Mouse (Mus musculus) MEL-GATA-1-ER (cell line): ENCODE results near the gene Casz1.

Source experiments
- DNase-seq: peaks from one replicate; pipeline ENCODE4 v3.0.0-alpha.2; 2012; ENCODE audit warnings: low read depth; ENCODE audit errors: extremely low read depth

Casz1 gene

GRCm38 (mm10) chr4:148842302-148842701, 38.1 kb downstream of the Casz1 start:
- DNase-seq, result no peak

GRCm38 (mm10) chr4:148844921-148845320, 40.7 kb downstream of the Casz1 start:
- DNase-seq, result no peak

DNA sequence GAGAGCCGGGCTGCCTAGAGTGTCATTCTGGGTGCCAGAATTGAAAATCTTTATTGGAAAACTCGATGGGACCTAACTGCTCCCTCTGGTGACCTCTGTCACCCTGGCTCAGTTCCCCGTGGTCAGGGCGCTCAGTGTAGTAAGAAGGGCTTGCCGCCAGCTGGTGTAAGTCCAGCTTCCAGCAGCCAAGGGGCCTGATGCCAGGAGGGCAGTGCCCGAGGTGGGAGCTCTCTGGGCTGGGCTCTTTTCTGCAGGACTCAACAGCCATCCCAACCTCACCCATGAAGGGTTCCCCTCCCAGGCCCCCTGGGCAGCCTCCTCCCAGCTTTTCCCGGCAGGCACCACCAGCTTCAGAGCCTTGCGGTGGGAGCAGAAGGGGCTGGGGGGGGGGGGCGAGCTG, 42.0 kb downstream of the Casz1 start:
- no peak for DNase-seq

- no peak for DNase-seq
These were observed 42.5 kb downstream of the Casz1 start for GRCm38 (mm10) chr4:148846724-148847123.

- DNase-seq, result no peak
These were observed 43.4 kb downstream of the Casz1 start for GRCm38 (mm10) chr4:148847636-148848035.

DNA sequence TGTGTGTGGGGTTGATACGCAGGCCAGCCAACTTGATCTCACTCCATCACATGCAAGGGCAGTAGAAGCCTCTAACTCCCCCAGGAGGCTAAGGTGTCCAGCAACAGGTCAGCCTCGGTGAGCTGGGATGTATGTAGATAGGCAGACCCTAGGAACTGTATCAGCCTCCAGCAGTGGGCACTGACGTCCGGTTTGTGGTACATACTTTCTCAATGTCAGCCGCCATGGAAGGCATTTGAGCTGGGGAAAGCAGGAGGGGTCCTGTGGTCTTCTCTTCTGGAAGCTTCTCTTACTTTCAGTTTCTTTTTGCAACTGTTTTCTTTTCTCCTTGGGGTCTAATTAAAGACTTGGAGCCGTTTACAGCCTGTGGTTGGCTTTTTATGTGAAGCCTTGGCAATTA, 45.2 kb downstream of the Casz1 start:
- DNase-seq, result no peak

DNA sequence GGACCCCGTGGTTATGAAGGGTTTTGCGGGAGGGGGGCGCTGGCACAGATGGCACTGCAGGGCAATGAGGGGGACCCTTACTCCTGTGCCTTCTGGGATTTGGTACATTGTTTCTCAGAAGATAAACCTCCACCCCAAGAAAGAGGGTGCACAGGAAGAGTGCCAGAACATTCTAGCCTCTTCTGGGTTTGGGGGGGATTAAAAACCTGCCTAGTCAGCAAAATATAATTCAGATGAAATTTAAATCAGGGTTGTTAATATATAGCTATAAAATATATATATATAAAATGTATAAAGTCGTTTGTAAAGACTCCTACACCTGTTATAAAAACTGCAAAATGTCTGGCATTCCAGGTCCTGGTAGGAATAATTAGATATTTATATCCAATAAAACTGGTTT, 48.8 kb downstream of the Casz1 start:
- no peak for DNase-seq

DNA sequence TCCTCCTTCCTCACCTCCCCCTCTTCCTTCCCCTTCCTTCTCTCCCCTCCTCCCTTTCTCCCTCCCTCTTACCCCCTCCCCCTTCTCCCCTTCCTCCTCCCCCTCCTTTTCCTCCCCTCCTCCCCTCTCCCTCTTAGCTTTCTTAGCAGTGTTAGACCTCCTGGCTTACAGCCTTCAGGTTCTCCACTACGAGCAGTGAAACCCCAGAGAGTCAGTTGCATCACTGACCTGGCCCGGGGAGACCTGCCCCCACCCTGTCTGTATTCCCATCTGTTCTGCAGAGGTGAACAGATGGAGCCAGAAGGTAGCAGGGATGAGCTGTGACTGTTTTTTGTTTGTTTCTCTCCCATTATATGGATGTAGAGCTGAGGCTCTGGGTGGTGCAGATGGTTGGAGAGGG, 49.9 kb downstream of the Casz1 start:
- no peak for DNase-seq

GRCm38 (mm10) chr4:148855527-148855926, 51.3 kb downstream of the Casz1 start:
- DNase-seq, result no peak

- no peak for DNase-seq
These were observed 52.0 kb downstream of the Casz1 start for GRCm38 (mm10) chr4:148856216-148856615.

DNA sequence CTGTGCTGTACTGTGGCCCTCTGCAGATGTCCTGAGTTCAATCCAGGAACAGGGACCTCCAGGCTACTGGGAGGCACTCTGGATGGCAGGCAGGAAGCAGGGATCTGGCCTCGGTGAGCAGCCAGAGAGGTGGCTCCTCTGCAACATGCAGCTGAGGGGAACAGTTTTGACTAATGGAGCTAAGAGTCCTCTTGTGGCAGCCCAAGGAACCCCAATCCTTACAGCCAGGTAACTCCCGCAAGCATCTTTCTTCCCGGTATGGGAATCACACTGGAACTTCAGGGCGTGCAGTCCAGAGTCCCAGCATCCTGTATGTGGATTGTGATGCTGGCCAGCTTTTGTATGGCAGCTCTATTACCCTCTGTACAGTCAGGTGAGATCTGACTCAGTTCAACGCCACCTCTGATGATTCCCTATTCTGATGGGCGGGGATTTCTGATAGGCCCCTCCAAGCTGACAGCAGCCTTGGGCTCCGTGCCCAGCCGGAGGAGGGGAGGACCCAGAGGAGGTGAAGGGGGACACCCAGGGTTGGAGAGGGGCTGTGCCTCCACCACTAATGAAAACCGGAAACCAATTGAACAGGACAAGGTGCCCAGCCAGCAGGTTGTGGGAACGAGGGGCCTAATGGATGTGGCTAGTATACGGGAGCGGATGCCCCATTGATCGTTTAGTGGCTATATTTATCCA, 53.3 kb downstream of the Casz1 start:
- no peak for DNase-seq

DNA sequence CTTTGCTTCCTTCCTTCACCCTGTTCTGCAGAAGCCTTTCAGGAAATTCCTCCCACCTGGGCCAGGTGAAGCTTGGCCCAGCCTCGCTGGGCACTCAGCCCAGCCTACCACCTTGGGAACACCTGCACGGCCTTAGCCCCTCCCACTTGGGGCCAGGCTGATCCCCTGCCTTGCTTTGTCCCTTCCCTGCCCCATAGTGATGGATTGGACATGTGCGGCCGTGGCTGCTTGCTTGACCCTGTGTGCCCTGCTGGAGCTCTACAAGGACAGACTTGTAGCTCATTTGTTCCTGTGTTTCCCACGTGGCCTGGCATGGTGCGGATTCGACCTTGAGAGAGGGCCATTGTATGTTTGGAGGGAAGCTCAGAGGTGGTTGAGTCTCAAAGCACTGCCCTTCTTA, 54.0 kb downstream of the Casz1 start:
- no peak for DNase-seq

DNA sequence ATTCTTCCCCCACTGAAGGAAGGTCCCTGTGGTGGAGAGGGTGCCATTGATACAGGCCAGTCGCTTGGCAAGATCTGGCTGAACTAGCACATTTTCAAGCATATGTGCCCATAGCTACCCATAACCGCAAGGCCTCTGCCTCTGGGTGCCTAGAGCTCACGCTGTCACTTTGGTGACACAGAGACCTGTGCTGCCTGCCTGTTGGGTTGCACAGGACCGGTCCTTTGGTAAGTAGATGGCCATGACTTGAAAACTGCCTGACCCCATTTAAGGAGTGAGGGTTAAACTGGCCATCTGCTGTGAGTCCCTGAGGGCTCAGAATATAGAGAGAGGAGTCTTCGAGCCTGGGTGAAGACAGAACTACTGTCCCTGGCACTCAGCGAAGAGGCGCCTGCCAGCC, 55.2 kb downstream of the Casz1 start:
- no peak for DNase-seq

DNA sequence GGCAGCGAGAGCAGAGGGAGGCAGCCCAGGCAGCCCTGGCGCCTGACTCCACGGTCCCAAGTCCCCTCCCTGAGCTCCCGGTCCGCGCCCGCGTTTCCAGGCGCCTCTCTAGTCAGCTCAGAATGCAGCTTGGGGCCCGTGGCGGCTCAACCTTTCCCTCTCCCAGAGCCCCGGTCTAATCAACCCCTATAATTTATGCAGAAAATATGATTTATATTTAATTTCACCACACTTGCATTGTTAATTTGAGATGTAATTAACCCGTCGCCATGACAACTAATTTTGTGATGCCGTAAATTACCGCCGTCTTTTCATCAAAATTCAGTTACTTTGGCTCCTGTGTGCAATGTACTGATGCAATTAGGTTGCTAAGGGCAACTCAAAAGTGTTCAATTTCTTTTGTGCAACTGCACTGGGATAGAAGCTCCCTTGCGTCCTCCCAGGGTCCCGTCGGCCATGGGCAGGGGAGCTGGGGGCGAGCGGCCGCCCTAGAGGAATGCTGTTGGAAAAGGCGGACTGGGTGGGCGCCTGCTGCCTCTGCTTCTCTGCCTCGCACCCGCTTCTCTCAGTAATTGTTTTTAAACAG, 55.8 kb downstream of the Casz1 start:
- DNase-seq, result no peak

- no peak for DNase-seq
These were observed 56.4 kb downstream of the Casz1 start for GRCm38 (mm10) chr4:148860636-148861035.

GRCm38 (mm10) chr4:148866812-148867470, 62.7 kb downstream of the Casz1 start:
- DNase-seq, result no peak

DNA sequence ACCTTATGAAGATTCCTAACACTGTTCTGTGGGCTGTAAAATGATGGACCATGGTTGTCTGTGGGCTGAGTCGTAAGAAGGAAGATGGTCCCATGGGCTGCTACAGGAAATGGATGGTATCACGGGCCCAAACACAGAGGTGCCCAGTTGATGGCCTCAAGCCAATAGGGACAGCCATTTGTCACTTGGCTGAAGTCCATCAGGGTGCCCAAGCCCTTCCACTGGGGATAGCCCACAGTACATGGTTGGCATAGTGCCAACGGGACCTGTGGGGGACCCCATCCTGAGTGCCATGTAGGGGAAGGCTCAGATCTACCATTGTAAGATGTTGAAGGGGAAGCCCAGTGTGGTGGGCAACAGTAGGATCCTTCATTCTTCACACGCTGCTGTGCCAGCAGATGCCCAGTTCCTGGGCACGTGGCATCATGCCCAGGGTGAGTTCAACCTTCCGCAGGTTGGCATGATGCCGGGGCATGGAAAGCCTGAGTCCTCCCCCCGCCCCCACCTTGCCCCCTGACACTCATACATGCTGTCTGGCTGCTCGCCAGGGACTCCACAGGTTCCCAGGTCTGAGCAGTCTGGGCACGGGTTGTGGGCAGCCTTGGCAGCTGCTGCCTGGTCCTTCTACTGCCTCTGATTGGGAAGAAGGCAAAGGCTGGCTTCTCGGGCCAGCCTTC, 63.6 kb downstream of the Casz1 start:
- DNase-seq, result no peak

DNA sequence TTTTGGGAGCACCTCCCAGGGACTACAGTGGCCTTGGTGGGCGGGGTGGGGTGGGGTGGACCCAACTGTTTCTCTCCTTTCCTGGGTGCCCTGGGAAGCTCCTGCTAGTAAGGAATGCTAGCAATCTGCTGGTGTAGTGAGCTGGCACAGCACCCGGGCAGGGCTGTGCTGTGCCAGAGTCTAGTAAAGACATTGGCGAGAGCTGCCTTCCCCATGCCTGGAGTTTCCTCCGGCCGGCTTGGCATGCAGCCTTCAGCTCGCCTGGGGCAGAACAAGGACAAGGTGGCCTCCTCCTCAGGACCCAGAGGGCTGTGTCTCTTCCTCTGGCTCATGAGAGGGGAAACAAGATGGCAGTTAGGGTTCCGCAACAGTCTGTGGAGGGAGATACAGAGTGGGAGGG, 65.3 kb downstream of the Casz1 start:
- no peak for DNase-seq

DNA sequence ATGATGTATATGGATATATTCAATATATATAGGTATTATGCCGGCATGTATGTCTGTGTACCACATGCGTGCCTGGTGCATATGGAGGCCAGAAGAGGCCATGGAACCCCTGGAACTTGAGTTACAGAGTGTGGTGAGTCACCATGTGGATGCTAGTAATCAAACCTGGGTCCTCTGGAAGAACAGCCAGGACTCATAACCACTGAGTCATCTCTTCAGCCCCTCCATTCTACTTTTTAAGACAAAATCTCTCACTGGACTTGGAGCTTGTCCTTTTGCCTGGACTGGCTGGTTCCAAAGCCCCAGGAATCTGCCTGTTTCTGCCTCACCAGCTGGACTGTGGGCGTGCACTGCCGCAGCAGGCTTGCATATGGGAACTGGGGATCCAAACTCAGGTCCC, 66.3 kb downstream of the Casz1 start:
- DNase-seq, result no peak

DNA sequence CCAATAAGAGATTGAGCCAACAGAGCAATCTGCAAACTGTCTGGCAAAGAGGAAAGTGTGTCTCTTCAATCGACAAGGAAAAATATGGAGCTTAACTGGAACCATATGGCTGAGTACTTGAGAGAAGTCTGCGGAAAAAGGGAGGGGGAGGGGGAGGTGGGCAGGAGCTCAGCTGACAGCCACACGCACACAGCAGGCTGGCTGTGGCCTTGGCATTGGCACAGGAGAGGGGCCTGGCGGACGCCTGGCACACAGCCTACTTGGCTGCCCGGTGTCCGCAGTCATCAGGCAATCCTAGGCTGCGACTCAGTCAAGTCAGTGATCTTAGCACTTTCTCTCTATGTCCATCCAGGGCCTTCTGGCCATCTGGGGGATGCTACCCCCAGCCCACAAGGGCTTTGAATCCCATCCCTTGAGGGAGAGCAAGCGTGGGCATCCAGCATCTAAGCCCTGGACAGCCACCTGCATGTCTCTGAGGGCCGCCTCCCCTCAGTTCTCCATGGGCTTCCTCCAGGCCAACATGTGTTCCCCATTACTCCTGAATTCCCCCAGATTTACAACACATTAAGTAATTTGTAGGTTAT, 67.6 kb downstream of the Casz1 start:
- DNase-seq, result no peak

- no peak for DNase-seq
These were observed 68.1 kb downstream of the Casz1 start for GRCm38 (mm10) chr4:148872372-148872771.

GRCm38 (mm10) chr4:148872783-148873182, 68.6 kb downstream of the Casz1 start:
- no peak for DNase-seq
